Mouse (Mus musculus) Muller cell, postnatal 12 days (primary cell): ENCODE data around the gene Lcp1.

ENCODE experiments used
- DNase-seq: peaks from one replicate; pipeline ENCODE4 v3.0.0-alpha.2; 2015; ENCODE audit errors: inconsistent ontology term

The Lcp1 gene

DNA sequence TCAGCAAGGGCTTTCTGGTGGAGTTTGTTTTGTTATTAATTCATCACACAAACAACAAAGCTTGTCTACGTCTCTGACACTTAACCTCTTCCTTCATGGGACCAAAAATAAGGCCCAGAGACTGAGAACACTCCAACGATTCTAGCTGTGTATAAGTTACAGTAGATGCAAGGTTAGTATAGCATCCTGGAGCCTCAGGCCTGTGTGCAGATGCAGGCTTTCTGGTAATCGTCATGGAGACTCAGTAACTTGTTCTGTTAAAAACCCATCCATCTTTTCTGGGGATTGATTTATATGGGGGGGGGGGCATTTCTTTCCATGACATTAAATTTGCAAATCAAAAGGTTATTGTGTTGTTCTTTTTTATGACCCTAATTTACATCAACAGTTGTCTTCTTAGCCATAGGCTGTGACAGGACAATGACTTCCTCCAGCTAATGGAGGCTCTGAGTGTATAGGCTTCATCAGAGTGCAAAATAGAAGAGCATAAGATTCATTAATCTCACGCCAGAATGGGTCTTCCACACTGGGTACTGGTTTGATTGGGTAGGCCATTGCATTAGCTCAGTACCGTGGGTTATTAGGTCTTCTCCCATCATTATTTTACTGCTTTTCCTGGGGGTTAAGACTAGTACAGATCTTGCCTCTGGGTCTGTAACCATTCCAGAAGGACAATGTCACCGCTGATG is 74.6 kb downstream of the Lcp1 start:
- DNase-seq = no peak

DNA sequence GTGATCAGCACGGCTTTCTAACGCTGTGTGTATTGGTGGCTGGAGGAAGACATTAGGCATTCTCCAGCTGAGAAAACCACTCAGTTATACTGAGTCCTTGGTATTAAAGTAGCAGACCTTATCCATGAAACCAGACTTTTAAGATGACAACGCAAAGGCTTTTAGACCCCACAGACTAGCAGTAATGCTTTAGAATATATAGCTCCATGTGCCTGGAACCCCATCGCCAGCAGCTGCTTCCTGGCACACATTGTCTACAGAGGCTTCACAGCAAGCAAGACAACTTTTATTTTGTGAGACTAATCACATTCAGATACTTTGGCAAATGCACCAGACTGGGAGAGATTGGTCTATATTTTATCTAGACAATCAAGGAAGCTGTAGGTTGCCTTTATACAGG is 75.4 kb downstream of the Lcp1 start:
- DNase-seq = no peak

DNA sequence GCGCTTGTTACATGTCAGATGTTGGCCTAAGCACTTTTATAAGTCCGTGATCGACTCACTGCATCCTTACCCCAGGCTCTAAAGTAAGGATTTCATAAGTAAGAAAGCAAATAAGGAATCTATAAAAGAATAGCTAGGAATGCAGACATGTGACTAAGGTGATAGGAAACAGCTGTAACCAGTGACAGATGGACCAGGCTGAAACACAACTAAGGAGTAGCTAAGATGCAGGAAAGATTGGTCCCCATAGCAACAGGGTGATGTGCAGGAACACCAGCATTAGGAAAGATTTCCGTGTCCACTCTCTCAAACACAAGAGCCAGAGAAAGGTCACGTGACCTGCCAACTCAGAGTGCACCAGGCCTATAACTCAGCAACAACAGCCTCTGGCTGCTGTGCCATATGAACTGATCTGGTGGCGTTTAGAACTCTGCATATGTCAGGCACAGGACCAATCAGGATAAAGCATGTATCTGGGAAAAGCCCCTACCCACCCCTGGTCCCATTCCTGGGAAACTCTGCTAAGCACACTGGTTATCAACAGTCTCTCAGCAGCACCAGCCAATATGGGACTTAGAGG is 77.8 kb downstream of the Lcp1 start:
- no peak for DNase-seq

DNA sequence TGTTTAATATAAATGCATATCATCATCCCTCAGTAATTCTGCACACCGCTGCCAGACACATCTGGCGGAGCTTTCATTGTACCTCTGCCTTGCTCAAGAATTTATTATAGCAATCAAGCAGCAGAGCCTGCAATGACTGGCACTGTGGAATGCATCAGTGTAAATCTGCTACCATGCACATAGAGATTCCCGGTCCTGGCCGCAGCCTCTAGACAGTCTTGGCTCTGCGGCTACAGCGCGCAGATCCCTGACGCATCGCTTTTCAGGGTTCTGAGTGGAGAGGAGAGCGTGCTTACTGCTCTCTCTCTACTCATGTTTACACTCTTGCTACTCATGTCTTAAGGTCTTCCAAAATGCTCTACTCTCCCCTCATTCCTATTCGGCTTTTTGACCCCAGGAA is 82.9 kb downstream of the Lcp1 start:
- no peak for DNase-seq

DNA sequence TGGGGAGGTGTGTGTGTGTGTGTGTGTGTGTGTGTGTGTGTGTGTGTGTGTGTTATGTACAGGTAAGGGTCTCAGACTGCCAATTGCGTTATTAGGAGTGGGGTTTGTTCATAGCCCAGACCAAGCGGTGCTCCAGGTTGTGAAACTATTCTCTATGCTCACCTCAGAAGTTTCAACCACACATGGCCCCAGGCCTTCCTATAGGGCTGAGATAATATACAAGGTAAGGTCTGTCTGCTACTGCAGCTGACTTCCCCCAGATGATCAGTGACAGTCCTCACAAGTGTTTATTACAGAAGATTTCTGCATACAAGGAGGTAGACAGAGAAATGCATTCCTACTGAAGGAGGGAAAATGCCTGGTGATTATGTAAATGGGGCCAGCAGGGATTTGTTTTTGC is 87.9 kb downstream of the Lcp1 start:
- no peak for DNase-seq

DNA sequence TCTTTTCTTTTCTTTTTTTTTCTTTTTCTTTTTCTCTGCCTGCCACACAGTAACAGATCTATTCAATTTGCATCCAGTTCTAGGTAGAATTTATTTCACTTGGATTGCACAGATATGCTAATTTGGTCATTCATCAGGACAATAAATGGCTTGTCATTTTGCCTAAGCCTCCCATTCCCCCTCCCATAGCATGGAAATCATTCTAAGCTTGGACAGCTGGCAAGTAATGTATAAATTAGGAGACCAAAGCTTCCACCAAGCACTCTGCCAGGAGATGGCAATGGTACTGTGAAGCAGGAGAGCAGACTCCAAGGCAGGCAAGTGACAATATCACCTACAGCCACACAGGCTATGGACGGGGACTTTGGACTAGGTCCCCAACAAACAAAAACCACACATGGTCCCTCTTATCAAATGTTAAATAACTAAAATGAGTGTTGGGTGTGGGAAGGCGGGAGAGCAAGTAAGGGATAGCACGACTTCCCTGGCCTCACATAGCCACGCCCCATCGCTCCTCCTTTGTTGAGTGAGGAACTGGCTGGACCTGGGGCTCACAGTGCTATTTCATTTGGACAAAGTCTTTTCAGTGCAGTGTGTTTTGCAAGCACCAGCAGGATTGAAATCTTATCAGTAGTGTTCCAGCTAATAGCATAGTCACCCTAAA is 88.5 kb downstream of the Lcp1 start:
- no peak for DNase-seq

DNA sequence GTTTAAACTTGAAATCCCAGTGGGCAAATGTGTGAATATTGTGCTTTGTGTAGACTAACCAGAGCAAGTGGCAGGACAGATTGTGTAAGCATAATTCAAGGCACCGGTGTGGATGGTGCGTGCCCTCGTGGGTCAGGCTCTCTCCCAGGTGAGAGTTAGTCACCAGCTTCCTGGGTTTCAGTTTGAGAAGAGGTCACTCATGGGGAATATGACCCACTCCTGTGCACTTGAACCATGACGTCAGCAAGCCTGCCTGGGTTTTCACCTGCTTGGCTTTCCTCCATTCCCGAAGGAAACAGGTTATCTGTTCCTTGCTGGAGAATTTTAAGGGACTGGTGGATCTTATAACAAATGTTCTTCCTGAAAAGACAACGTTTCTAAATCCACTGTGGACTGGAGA is 91.5 kb downstream of the Lcp1 start:
- no peak for DNase-seq

DNA sequence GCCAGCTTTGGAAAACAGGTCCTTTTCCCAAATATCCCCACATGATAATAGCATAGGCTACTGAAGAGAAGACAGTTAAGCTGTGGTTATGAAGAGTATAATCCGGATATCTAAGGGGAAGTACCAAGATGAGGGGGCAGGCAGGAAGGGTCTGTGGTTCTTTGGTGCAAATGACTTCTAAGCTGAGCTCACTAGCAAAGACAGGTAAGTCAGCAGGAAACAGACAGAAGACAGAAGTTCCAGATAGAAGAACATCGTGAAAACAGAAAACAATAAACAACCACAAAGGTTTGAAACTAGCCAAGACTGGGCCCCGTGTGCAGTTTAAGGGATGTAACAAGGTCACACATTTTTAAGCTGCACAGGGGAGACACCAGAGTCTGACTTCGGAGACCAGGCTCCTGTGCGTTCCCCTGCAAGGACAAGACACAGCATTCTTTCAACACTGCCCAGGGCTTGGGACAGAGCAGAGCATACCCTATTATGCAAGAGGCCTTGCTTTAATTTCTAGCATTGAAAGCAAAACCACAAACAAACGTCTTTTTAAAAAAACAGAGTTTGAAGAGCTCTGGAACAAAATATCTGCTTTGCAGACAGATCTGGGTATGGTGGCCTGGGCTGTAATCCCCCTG is 96.7 kb downstream of the Lcp1 start:
- DNase-seq = no peak

DNA sequence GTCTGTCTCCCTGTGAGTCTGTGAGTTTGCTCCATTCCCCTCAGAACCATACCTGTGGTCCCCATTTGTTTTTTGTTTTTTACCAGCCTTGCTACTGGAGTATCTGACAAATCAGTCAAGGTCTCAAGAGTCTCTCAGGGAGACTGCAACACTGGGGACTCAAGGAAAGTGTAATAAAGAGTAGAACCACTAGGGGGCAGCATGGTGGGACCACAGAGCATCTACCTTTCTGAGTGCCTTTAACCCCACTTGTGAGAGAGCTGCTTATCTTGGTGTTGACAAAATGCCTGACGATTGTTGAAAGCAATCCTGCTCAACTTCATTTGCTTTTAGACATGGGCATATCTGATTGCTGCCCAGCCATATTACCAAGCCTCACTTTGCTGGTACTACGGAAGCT is 98.9 kb downstream of the Lcp1 start:
- peak; percentile 4 for DNase-seq

DNA sequence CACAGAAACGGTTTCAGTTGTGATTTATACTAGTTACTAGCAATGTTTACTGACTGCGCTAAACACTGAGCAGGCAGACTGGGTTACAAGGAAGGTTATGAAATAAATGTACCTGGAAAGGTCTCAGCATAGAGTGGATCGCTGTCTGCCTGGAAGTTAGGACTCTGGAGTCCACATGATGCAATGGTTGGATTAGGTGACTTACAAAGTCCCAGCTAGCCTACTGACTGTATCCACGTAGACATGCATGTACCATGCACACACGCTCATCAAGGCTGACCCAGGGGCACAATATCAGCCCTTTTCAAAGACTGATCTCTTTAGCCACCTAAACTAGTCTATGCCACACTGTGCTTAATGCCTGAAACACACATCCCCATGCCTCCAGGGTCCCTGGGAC is 102.2 kb downstream of the Lcp1 start:
- DNase-seq = no peak

DNA sequence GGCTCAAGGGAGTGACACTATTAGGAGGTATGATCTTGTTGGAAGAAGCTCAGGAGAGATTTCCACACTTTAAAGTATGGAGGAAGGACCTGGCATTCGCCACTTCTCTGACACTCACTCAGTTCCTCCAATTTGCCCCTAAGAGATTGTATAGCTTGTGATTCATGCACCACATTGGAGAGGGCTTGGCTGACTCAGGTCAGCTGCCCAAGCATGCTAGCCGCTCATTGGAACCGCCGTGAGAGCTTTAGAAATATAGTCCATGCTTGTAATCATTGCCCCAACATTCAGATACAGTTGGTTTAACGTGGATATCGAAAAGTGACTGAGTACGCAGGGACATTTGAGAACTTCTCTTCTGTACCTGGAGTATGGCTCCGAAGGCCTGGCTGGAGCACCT is 104.7 kb downstream of the Lcp1 start:
- DNase-seq = no peak

DNA sequence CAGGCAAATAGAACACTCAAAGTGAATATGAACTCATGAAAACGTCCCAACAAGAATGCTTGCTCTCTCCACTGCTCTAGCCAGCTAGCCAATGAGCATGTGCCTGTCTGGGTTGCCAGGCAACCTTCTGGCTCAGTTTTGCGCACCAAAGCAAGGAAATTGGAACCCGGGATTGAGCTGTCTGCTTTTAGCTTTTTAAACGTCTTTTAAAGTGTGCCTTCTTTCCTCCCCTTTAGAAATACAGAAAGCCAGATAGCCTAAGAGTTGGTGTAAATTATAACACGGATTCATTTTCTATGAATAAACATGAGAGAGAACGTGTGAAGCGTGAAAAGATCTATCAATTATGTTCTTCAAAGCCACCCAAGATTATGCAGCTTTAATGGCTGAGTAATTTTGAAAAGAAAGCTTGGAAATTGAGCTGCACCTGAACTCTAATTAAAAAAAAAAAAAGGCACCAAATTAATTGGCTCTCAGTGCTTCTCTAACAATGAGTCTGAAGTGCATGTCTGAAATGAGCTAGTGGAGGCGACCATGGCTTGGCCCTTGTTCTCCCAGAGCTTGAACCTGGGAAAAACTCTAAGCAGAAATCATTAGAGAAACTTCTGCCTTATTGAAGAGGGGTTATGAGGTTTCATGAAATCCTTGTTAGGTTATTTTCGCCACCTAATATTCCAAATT is 105.2 kb downstream of the Lcp1 start:
- DNase-seq = peak; percentile 51

DNA sequence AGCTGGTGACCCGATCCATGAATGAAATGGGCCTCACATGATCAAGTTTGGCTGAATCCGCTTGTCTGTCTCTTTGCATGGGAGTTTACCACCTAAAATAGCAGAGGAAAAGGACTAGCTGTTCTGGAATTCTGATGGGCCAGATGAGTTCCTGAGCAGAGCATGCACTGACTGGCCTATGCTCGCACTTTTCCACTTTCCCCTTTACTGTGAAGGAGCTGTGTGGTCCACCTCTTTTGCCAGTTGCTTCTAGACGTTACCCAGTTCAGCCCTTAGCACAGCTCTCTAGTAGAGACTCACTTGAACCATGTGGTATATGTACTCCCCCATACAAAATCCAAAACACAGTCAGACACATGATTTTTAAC is 105.7 kb downstream of the Lcp1 start:
- no peak for DNase-seq

DNA sequence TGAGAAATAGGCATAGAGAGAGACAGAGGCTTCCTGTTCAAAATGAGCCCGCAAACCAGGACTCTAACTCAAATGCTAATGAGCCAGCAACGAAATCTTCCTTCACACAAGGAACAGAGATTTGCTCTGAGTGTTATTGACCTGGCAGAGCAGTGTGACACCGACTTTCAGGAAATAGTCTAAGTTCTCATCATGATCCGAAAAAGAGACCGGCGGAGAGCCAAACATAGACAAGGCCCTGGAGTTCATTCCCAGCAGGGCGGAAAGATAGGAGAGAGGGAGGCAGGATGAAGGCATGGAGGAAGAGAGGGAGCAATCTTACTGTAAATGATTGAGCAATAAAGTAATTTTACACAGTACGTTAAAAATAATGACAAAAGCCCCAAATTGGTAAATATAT is 106.2 kb downstream of the Lcp1 start:
- no peak for DNase-seq

DNA sequence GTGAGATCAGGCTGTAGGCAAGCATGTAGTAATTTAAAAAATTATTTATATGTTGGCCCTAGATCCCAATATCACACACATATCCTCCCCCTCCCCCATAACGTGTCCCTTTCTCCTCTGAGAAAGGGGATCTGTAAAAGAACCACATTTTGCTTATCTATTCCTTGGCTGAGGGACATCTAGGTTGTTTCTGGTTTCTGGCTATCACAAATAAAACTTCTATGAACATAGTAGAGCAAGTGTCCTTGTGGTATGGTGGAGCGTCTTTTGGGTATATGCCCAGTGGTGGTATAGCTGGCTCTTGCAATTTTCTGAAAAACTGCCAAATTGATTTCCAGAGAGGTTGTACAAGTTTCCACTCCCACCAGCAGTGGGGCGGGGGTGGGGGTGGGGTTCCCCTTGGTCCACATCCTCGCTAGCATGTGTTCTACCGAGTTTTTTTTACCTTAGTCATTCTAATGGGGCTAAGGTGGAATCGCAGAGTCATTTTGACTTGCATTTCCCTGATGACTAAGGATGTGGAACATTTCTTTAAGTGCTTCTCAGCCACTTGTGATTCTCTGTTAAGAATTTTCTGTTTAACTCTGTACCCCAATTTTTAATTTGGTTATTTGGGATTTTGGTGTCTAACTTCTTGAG is 107.3 kb downstream of the Lcp1 start:
- no peak for DNase-seq

DNA sequence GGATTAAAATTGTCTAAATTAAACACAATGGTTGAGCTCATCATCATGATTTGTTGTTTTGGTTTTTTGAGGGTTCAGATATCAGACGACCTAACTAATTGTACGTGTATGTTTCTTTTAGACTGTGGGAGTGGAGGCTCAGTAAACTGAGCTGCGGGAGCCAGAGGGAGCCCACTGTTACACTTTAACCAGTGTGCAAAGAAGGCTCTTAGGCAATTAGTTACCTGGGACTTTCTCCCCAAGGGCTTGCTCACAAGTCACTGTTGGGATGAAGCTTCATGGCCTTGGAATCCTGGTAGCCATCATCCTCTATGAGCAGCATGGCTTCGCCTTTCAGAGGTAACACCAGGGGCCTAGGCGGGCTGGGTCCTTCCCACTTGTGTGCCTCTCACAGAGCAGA is 111.2 kb downstream of the Lcp1 start, which contains the start of gene Cpb2:
Gene Cpb2, plus strand, starts transcription at position 201 of the 400 bp plus-strand sequence.
- DNase-seq = no peak

DNA sequence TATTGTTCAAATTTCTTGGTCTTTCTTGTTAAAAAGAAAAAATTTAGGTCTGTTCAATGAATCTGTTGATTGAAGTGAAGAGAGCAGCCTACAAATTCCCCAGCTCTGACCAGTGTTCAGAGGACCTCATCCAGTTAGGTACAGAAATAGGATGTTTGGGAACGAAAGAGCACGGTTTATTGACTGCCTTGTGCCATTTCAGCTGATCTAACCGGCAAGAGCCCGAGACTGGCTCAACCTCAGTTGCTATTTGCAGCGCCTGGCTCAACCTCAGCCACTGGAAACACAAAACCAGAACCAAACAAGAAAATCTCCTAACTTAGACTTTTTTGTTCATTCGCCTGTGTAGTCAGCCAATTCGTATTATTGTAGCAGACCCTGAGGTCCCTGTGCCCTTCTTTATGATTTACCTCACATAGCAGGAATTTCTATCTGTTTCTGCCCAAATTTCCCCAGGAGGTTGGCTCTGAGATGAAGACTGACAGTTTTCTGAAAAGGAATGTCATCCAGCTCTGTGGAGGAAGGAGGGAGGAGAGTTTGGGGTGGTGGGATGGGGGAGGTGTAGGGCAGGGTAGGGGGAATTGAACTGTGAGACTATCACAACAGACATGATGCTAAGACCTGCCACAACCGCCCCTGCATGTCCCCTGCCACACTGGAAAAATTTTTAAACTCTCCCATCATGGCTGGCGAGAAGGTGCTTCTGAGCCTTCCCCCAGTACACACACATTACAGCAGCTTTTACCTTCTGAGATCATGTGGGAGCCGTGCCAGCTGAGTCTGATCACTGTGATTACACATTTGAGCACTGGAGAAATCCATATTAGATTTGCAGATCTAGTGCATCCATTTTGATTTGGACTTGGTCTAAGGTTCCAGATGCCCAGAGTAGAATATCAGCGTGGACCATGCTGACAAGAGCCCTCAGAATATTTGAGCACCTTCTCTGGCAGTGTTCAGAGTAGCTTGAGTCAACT is 115.4 kb downstream of the Lcp1 start:
- peak; percentile 1 for DNase-seq

DNA sequence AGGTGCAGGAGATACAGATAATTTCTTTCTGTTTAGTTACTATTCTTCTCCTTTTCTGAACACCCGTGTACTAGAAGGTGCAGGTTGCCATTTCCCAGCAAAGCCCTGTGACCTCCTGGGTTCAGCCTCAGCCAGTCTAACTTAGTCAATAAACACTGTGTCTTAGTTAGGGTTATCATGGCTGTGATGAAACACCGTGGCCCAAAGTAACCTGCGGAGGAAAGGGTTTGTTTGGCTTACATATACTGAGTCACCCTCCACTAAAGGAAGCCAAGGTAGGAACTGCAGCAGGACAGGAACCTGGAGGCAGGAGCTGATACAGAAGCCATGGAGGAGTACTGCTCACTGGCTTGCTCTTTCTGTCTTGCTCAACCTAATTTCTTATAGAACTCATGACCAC is 119.5 kb downstream of the Lcp1 start:
- DNase-seq = no peak

DNA sequence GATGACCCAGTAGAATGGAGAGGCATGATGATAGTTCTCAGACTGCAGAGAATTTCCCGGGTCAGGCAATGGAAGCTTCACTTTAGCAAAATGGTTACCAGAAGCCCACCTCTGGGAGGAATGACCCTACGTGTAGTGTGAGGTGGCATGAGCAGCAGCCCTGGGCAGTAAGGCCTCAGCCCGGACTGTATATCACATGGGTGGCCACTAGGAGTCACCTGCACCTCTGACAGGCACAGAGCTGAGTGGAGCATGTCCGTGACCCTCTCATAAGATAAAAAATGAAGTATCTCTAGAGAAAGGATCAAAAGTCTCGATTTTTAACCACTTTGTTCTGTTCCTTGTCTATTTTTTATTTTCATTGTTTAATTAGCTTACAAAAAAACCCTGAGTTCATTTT is 125.6 kb downstream of the Lcp1 start:
- DNase-seq = no peak

DNA sequence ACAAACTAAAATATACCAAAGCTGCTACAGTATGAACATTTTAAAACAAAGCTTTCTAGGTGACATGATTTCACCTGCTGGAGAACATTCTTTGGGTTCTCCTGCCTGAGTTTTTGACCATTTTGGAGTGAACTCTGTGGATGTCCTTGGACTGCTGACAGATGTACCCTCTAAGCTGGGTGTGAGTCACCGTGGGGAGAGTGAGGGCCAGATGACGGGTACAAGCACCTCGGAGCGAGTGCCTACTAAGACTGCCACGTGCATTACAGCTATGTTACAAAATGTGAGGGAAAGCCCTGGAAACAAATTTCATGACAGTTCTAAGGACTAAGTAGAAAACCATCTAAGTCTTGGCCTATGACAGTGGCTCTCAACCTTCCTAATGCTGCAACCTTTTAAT is 138.6 kb downstream of the Lcp1 start:
- DNase-seq = no peak

DNA sequence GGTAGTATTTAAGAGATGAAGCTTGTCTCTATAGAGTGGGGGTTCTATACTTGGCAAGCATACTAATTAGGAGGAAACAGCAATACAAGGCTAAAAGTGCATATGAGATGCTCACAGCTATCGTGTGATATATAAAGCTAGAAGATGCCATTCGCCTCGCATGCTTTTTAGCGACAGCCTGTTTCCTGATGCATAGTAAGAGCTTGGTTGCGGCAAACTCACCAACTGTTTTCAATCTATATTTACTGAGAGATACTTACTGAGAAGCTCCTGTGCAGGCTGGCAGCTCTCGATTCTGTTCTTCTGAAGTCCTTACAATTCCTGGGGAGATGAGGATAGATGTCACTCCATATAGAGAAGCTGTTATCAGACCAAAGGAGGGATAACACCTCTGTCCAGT is 148.8 kb downstream of the Lcp1 start:
- DNase-seq = no peak
